Mouse (Mus musculus): Measurements from ENCODE around the gene Rab21.

DNA sequence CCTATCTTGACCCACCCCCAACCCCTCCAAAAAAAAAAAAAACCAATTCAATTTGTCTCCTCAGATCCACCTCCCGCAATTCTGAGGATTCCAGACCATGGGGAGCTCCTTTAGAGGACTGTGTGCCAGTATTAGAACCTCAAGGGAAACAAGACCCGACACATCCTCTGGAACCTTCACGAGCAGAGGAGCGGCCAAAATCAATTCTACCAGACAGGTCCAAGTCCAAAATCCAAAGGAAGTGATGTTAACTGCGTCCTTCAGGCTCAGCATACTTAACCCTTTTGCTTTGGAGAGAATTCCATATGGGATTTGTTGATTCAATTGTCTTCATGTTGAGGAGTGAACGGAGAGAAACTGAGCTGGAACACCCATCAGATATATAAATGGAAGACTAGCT, 39.6 kb upstream of the Rab21 start:
- TF ChIP-seq GATA1 (IDR thresholded peaks at IDR 0.05; ENCODE audit: borderline replicate concordance, low read length) (no peak), FLI1 (IDR thresholded peaks at IDR 0.05; ENCODE audit: low read length) (no peak)
